Mouse (Mus musculus) E14TG2a.4 (cell line): ENCODE measurements around the gene Piwil4.
A peak's percentile ranks its signal among the peaks of the same experiment; 100 is the strongest.

ENCODE experiments used
- CTCF ChIP-seq: conservative IDR thresholded peaks from 2 replicates; pipeline ENCODE4 v1.5.1; 2014; ENCODE audit warnings: low read length
- POU5F1 ChIP-seq: IDR thresholded peaks from 2 replicates; pipeline ENCODE4 v1.6.1; 2014; ENCODE audit warnings: low read length, borderline replicate concordance

- TF ChIP-seq CTCF (peak; percentile 75), POU5F1 (no peak)
These were observed 42.6 kb downstream of the Piwil4 start for GRCm38 (mm10) chr9:14697903-14698302.
